Mouse (Mus musculus) embryonic facial prominence, embryonic 15.5 days (tissue): ENCODE results near the gene Dtnbp1. TPM values are rescaled to one million over a fixed set of nuclear protein-coding genes. Genes with fewer than 3 reads are reported as not detected.

Experiments used
- ATAC-seq: fragments of 200-750 bp; cut with Nextera tagmentation; 2 replicates; pipeline ENCODE4 v1.8.0; 2017; ENCODE audit warnings: low read depth, moderate TSS enrichment; ENCODE audit not compliant: insufficient number of reproducible peaks, low FRiP score, low TSS enrichment
- H3K27ac ChIP-seq: fragments of 300-500 bp; sonication (generic); replicated peaks from 2 replicates; pipeline ENCODE4 v1.5.1; 2015; ENCODE audit warnings: mild to moderate bottlenecking, inconsistent platforms
- H3K27me3 ChIP-seq: fragments of 300-500 bp; sonication (generic); 2 replicates; pipeline ENCODE4 v1.6.1; 2015; ENCODE audit warnings: inconsistent platforms
- H3K36me3 ChIP-seq: fragments of 300-500 bp; sonication (generic); 2 replicates; pipeline ENCODE4 v1.6.1; 2015; ENCODE audit warnings: mild to moderate bottlenecking, inconsistent platforms
- H3K4me1 ChIP-seq: fragments of 300-500 bp; sonication (generic); 2 replicates; pipeline ENCODE4 v1.6.1; 2015; ENCODE audit warnings: inconsistent platforms
- H3K4me2 ChIP-seq: fragments of 300-500 bp; sonication (generic); replicated peaks from 2 replicates; pipeline ENCODE4 v1.6.1; 2015; ENCODE audit warnings: mild to moderate bottlenecking, inconsistent platforms
- H3K4me3 ChIP-seq: fragments of 300-500 bp; sonication (generic); replicated peaks from 2 replicates; pipeline ENCODE4 v1.5.1; 2015; ENCODE audit warnings: mild to moderate bottlenecking, inconsistent platforms
- H3K9ac ChIP-seq: fragments of 300-500 bp; sonication (generic); 2 replicates; pipeline ENCODE4 v1.6.1; 2015; ENCODE audit warnings: inconsistent platforms
- H3K9me3 ChIP-seq: fragments of 300-500 bp; sonication (generic); replicated peaks from 2 replicates; pipeline ENCODE4 v1.6.1; 2016; ENCODE audit warnings: inconsistent platforms
- WGBS: fragments of 180-500 bp; shearing (Covaris S2); methylation state at CpG from one replicate; pipeline ENCODE4 v1.1.7; 2015; 5-methylcytosine and 5-hydroxymethylcytosine counted together
- polyA plus RNA-seq: library from polyadenylated mRNA; unstranded; fragments of >200 nt; fragmentation: Nextera tagmentation; extraction: Ambion mirVana; gene quantifications from 2 replicates; pipeline ENCODE4 v1.2.1, GENCODE M21; 2015

Gene Dtnbp1
- polyA plus RNA-seq, 1 experiment from 2014 or later, result 65.7 TPM

- Histone ChIP-seq H3K4me1 (peaks cover 21% of the 10 kb centered on the region), H3K27me3 (no peaks in the 10 kb centered on the region), H3K36me3 (0 out of 2 replicates have a peak, but pooled peaks cover 3% of the 10 kb centered on the region), H3K9ac (peak overlapping the region; percentile 77), H3K4me2 (peak overlapping the region; percentile 68), H3K27ac (peak overlapping the region; percentile 49), H3K4me3 (peak overlapping the region; percentile 88), H3K9me3 (no peaks in the 10 kb centered on the region)
- peak; percentile 69 for ATAC-seq
- WGBS, result under 1% methylated on average over 52 of the region's 52 CpGs
Observed at GRCm38 (mm10) chr13:45001228-45001910, 578 bp downstream of the Dtnbp1 start.

- WGBS, result 14% methylated on average over 7 of the region's 7 CpGs
- ATAC-seq, result no peak
Observed at GRCm38 (mm10) chr13:45000836-45001227, 1.1 kb downstream of the Dtnbp1 start.

GRCm38 (mm10) chr13:44999211-44999610 is 2.7 kb downstream of the Dtnbp1 start:
- no peak overlapping the region for H3K4me2 ChIP-seq
- H3K9ac ChIP-seq, result no peak overlapping the region
- H3K27ac ChIP-seq, result no peak overlapping the region
- no peaks in the 10 kb centered on the region for H3K27me3 ChIP-seq
- no peaks in the 10 kb centered on the region for H3K9me3 ChIP-seq
- no peak for ATAC-seq
- peaks cover 21% of the 10 kb centered on the region for H3K4me1 ChIP-seq
- no peak overlapping the region for H3K4me3 ChIP-seq
- 84% methylated on average over 12 of the region's 12 CpGs for WGBS
- 0 out of 2 replicates have a peak, but pooled peaks cover 6% of the 10 kb centered on the region for H3K36me3 ChIP-seq

More at GRCm38 (mm10) chr13:45000836-45001227, 1.1 kb downstream of the Dtnbp1 start:
- H3K9ac ChIP-seq, result no peak overlapping the region
- H3K36me3 ChIP-seq, result 0 out of 2 replicates have a peak, but pooled peaks cover 6% of the 10 kb centered on the region
- H3K27me3 ChIP-seq, result no peaks in the 10 kb centered on the region
- no peaks in the 10 kb centered on the region for H3K9me3 ChIP-seq
- H3K4me1 ChIP-seq, result peaks cover 21% of the 10 kb centered on the region
- H3K4me3 ChIP-seq, result peak overlapping the region; percentile 88
- H3K27ac ChIP-seq, result 0 out of 2 replicates have a peak overlapping the region, but pooled peaks have one; percentile 49
- H3K4me2 ChIP-seq, result peak overlapping the region; percentile 68

- Histone ChIP-seq H3K27ac (no peak overlapping the region), H3K27me3 (no peaks in the 10 kb centered on the region), H3K4me3 (no peak overlapping the region), H3K4me1 (peaks cover 11% of the 10 kb centered on the region), H3K4me2 (no peak overlapping the region), H3K9ac (no peak overlapping the region), H3K9me3 (no peaks in the 10 kb centered on the region), H3K36me3 (0 out of 2 replicates have a peak, but pooled peaks cover 6% of the 10 kb centered on the region)
- no peak for ATAC-seq
- WGBS, result 85% methylated on average over 5 of the region's 5 CpGs
Observed at GRCm38 (mm10) chr13:44996339-44996738, 5.6 kb downstream of the Dtnbp1 start.

- no peak for ATAC-seq
Observed at GRCm38 (mm10) chr13:44992550-44993205, 9.3 kb downstream of the Dtnbp1 start.

GRCm38 (mm10) chr13:44991936-44992335 is 10.0 kb downstream of the Dtnbp1 start:
- no peak overlapping the region for H3K4me2 ChIP-seq
- no peaks in the 10 kb centered on the region for H3K4me1 ChIP-seq
- peaks cover 14% of the 10 kb centered on the region; the same call in 1 of the 2 replicates for H3K36me3 ChIP-seq
- no peak overlapping the region for H3K4me3 ChIP-seq
- no peak for ATAC-seq
- H3K9ac ChIP-seq, result no peak overlapping the region
- 74% methylated on average over 4 of the region's 4 CpGs for WGBS
- H3K27ac ChIP-seq, result no peak overlapping the region
- H3K9me3 ChIP-seq, result no peaks in the 10 kb centered on the region
- no peaks in the 10 kb centered on the region for H3K27me3 ChIP-seq

More at GRCm38 (mm10) chr13:44992550-44993205, 9.3 kb downstream of the Dtnbp1 start:
- Histone ChIP-seq H3K36me3 (peaks cover 10% of the 10 kb centered on the region; the same call in 1 of the 2 replicates), H3K9ac (no peak overlapping the region), H3K4me1 (no peaks in the 10 kb centered on the region), H3K4me3 (no peak overlapping the region), H3K4me2 (no peak overlapping the region), H3K27me3 (no peaks in the 10 kb centered on the region), H3K9me3 (no peaks in the 10 kb centered on the region), H3K27ac (no peak overlapping the region)
- 76% methylated on average over 10 of the region's 10 CpGs for WGBS

GRCm38 (mm10) chr13:44990073-44990682 is 11.8 kb downstream of the Dtnbp1 start:
- Histone ChIP-seq H3K9ac (no peak overlapping the region), H3K4me3 (no peak overlapping the region), H3K9me3 (no peaks in the 10 kb centered on the region), H3K4me2 (no peak overlapping the region), H3K27ac (no peak overlapping the region), H3K4me1 (no peaks in the 10 kb centered on the region), H3K36me3 (peaks cover 8% of the 10 kb centered on the region; the same call in 1 of the 2 replicates), H3K27me3 (no peaks in the 10 kb centered on the region)
- no peak for ATAC-seq
- 84% methylated on average over 7 of the region's 7 CpGs for WGBS

GRCm38 (mm10) chr13:44986352-44986751 is 15.6 kb downstream of the Dtnbp1 start:
- Histone ChIP-seq H3K4me2 (no peak overlapping the region), H3K9ac (no peak overlapping the region), H3K4me1 (no peaks in the 10 kb centered on the region), H3K36me3 (peaks cover 20% of the 10 kb centered on the region; the same call in 1 of the 2 replicates), H3K4me3 (no peak overlapping the region), H3K27ac (no peak overlapping the region), H3K27me3 (no peaks in the 10 kb centered on the region), H3K9me3 (no peaks in the 10 kb centered on the region)
- no peak for ATAC-seq
- 63% methylated on average over 2 of the region's 2 CpGs for WGBS

GRCm38 (mm10) chr13:44985321-44985720 is 16.6 kb downstream of the Dtnbp1 start:
- H3K36me3 ChIP-seq, result peaks cover 25% of the 10 kb centered on the region; the same call in 1 of the 2 replicates
- no peak overlapping the region for H3K27ac ChIP-seq
- ATAC-seq, result no peak
- H3K4me2 ChIP-seq, result no peak overlapping the region
- 38% methylated on average over 2 of the region's 2 CpGs for WGBS
- no peaks in the 10 kb centered on the region for H3K4me1 ChIP-seq
- no peak overlapping the region for H3K9ac ChIP-seq
- H3K9me3 ChIP-seq, result no peaks in the 10 kb centered on the region
- no peaks in the 10 kb centered on the region for H3K27me3 ChIP-seq
- H3K4me3 ChIP-seq, result no peak overlapping the region

GRCm38 (mm10) chr13:44983635-44984401 is 18.1 kb downstream of the Dtnbp1 start:
- Histone ChIP-seq H3K4me2 (no peak overlapping the region), H3K4me3 (no peak overlapping the region), H3K36me3 (peaks cover 25% of the 10 kb centered on the region; the same call in 1 of the 2 replicates), H3K9ac (no peak overlapping the region), H3K27me3 (no peaks in the 10 kb centered on the region), H3K4me1 (no peaks in the 10 kb centered on the region), H3K9me3 (no peaks in the 10 kb centered on the region), H3K27ac (no peak overlapping the region)
- ATAC-seq, result no peak
- WGBS, result 72% methylated on average over 5 of the region's 5 CpGs
